Comparison of ENCODE assay signal across 15 mouse cellular contexts in the genomic region with DNA sequence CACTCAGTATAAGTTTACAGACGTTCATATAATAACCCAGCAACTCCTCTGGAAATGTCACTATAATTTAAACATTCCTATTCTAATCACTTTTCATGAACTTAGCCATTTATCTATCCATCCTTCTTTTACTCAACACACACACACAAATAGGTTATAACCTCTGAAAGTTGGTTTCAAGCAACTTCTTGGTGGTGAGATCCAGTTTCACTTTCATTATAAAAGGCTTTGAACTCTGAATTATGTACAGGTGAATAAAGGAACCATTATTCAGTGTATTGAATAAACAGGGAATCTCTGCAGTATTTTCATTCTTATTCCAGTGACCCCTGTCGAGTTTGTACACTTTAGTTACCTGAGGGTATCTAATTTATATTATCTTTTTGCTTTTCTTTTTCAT.
"Had no signal": no experiment of that assay in that cellular context is flagged by ENCODE, and none has a peak within 500 bp of the region (broad histone marks: within the 10 kb centered on the region; RNA-seq: fewer than 3 reads in every experiment).

No protein-coding gene starts in this region.

- H3K9ac ChIP-seq: kidney, embryonic 15.5 days; liver, embryonic 13.5 days; neural tube, embryonic 13.5 days had no signal

- H3K4me1 ChIP-seq: kidney, embryonic 15.5 days; liver, embryonic 13.5 days; neural tube, embryonic 13.5 days had no signal

- H3K9me3 ChIP-seq: kidney, embryonic 15.5 days; liver, embryonic 13.5 days; neural tube, embryonic 13.5 days had no signal

- H3K4me2 ChIP-seq: kidney, embryonic 15.5 days; liver, embryonic 13.5 days; midbrain, embryonic 11.5 days; neural tube, embryonic 13.5 days had no signal

- H3K4me3 ChIP-seq: kidney, embryonic 15.5 days; left cerebral cortex, adult 2 months; liver, embryonic 13.5 days; neural tube, embryonic 13.5 days had no signal

- DNase-seq: kidney, postnatal 10 days; kidney, postnatal 36 days; layer of hippocampus, postnatal 36 days; liver, embryonic 13.5 days; lung, adult 2 months; lung, postnatal 14 days; lung, postnatal 4 days; midbrain, embryonic 14.5 days; retina, postnatal 1 day; thymus, adult 18-20 months; thymus, postnatal 36 days had no signal

- H3K27ac ChIP-seq: kidney, embryonic 15.5 days; left cerebral cortex, adult 2 months; liver, embryonic 13.5 days; neural tube, embryonic 13.5 days had no signal

- H3K27me3 ChIP-seq: kidney, embryonic 15.5 days; liver, embryonic 13.5 days; neural tube, embryonic 13.5 days had no signal
